Mouse (Mus musculus) liver, adult 2 months (tissue): ENCODE measurements at regions not wholly inside any gene's neighbourhood (a gene's known extent, or its start where the extent isn't known, plus 50 kb on each side); places are given as distances from the start of the nearest gene placed in this dataset.

Experiments
- CTCF ChIP-seq: fragments of 200-500 bp; IDR thresholded peaks from 2 replicates; pipeline ENCODE4 v1.5.1; 2011; ENCODE audit warnings: low read depth, low read length, control low read depth
- POLR2A ChIP-seq: fragments of 200-500 bp; IDR thresholded peaks from 2 replicates; pipeline ENCODE4 v1.6.1; 2011; ENCODE audit warnings: low read length, control low read depth; ENCODE audit not compliant: insufficient read depth; ENCODE audit errors: extremely low read depth

DNA sequence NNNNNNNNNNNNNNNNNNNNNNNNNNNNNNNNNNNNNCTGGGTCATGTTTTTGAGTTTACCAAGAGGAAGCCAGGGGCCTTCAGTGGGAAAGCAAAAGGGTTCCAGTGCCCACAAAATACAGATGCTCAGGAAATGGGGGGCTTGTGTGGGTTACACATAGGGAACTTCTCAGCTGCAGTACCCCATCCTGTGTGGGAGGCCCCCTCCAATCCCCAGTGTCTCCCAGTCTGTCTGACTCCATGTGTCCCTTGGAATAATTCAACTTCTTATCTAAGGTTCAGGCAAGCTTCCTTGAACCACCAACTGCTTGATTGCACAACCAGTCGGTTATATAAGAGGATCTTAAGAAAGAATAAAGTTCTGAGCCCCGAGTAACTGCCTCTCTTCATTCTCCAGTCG, 156.0 kb downstream of the Kit start:
- TF ChIP-seq POLR2A (no peak), CTCF (no peak)
